Mouse (Mus musculus): ENCODE measurements around the gene Ppp1r13l. TPM values are rescaled to one million over a fixed set of nuclear protein-coding genes. Genes with fewer than 3 reads are reported as not detected.

Ppp1r13l gene
- polyA plus RNA-seq, 1 experiment from 2014 or later, result 7.8 TPM

GRCm38 (mm10) chr7:19319906-19320305 lies 39.6 kb upstream of the Ppp1r13l start:
- ATAC-seq (ENCODE audit: insufficient read depth, low FRiP score), result peak; percentile 93
- peak overlapping the region; percentile 87 for H3K4me2 ChIP-seq (ENCODE audit: low read depth, low read length)
- H3K9me3 ChIP-seq (replicated peaks; ENCODE audit: control insufficient read depth, low read length), result no peaks in the 10 kb centered on the region
- H3K27me3 ChIP-seq (ENCODE audit: control insufficient read depth, insufficient read depth, low read length), result no peaks in the 10 kb centered on the region; the same call in none of the 2 replicates
- peak overlapping the region; percentile 70 for H3K9ac ChIP-seq (ENCODE audit: low read length)
- H3K4me1 ChIP-seq (ENCODE audit: control insufficient read depth, insufficient read depth, low read length), result peaks cover 13% of the 10 kb centered on the region
- no peaks in the 10 kb centered on the region for H3K36me3 ChIP-seq (ENCODE audit: control insufficient read depth, insufficient read depth, low read length)
- under 1% methylated on average over 41 of the region's 41 CpGs for WGBS
- H3K4me3 ChIP-seq (replicated peaks; ENCODE audit: low read length), result peak overlapping the region; percentile 55
- no peak overlapping the region; the same call in 1 of the 2 replicates for H3K27ac ChIP-seq (ENCODE audit: low read length)

- peak overlapping the region; percentile 87 for H3K4me2 ChIP-seq (ENCODE audit: low read depth, low read length)
- ATAC-seq (ENCODE audit: insufficient read depth, low FRiP score), result no peak
- no peaks in the 10 kb centered on the region for H3K9me3 ChIP-seq (replicated peaks; ENCODE audit: control insufficient read depth, low read length)
- 37% methylated on average over 7 of the region's 7 CpGs for WGBS
- peak overlapping the region; percentile 55 for H3K4me3 ChIP-seq (replicated peaks; ENCODE audit: low read length)
- peak overlapping the region; percentile 58; the same call in 1 of the 2 replicates for H3K9ac ChIP-seq (ENCODE audit: low read length)
- H3K27ac ChIP-seq (ENCODE audit: low read length), result no peak overlapping the region
- peaks cover 13% of the 10 kb centered on the region for H3K4me1 ChIP-seq (ENCODE audit: control insufficient read depth, insufficient read depth, low read length)
- no peaks in the 10 kb centered on the region for H3K36me3 ChIP-seq (ENCODE audit: control insufficient read depth, insufficient read depth, low read length)
- H3K27me3 ChIP-seq (ENCODE audit: control insufficient read depth, insufficient read depth, low read length), result no peaks in the 10 kb centered on the region; the same call in 1 of the 2 replicates
These were observed 38.9 kb upstream of the Ppp1r13l start for GRCm38 (mm10) chr7:19320637-19321036.

GRCm38 (mm10) chr7:19321464-19321863 lies 38.1 kb upstream of the Ppp1r13l start:
- Histone ChIP-seq H3K9ac (ENCODE audit: low read length) (no peak overlapping the region), H3K27me3 (ENCODE audit: control insufficient read depth, insufficient read depth, low read length) (no peaks in the 10 kb centered on the region; the same call in 1 of the 2 replicates), H3K36me3 (ENCODE audit: control insufficient read depth, insufficient read depth, low read length) (no peaks in the 10 kb centered on the region), H3K4me1 (ENCODE audit: control insufficient read depth, insufficient read depth, low read length) (peaks cover 15% of the 10 kb centered on the region), H3K4me3 (replicated peaks; ENCODE audit: low read length) (no peak overlapping the region), H3K4me2 (ENCODE audit: low read depth, low read length) (no peak overlapping the region), H3K27ac (ENCODE audit: low read length) (no peak overlapping the region), H3K9me3 (replicated peaks; ENCODE audit: control insufficient read depth, low read length) (no peaks in the 10 kb centered on the region)
- no peak for ATAC-seq (ENCODE audit: insufficient read depth, low FRiP score)
- WGBS, result 41% methylated on average over 5 of the region's 5 CpGs

GRCm38 (mm10) chr7:19322489-19322888 lies 37.1 kb upstream of the Ppp1r13l start:
- H3K9ac ChIP-seq (ENCODE audit: low read length), result no peak overlapping the region
- no peak overlapping the region for H3K4me2 ChIP-seq (ENCODE audit: low read depth, low read length)
- H3K4me3 ChIP-seq (replicated peaks; ENCODE audit: low read length), result no peak overlapping the region
- peak overlapping the region; percentile 16; the same call in 1 of the 2 replicates for H3K27ac ChIP-seq (ENCODE audit: low read length)
- 31% methylated on average over 9 of the region's 9 CpGs for WGBS
- no peaks in the 10 kb centered on the region for H3K9me3 ChIP-seq (replicated peaks; ENCODE audit: control insufficient read depth, low read length)
- no peaks in the 10 kb centered on the region for H3K36me3 ChIP-seq (ENCODE audit: control insufficient read depth, insufficient read depth, low read length)
- H3K4me1 ChIP-seq (ENCODE audit: control insufficient read depth, insufficient read depth, low read length), result peaks cover 23% of the 10 kb centered on the region
- no peaks in the 10 kb centered on the region; the same call in 1 of the 2 replicates for H3K27me3 ChIP-seq (ENCODE audit: control insufficient read depth, insufficient read depth, low read length)
- no peak for ATAC-seq (ENCODE audit: insufficient read depth, low FRiP score)

- H3K4me2 ChIP-seq (ENCODE audit: low read depth, low read length), result no peak overlapping the region
- no peak overlapping the region for H3K9ac ChIP-seq (ENCODE audit: low read length)
- H3K27me3 ChIP-seq (ENCODE audit: control insufficient read depth, insufficient read depth, low read length), result no peaks in the 10 kb centered on the region
- ATAC-seq (ENCODE audit: insufficient read depth, low FRiP score), result no peak
- no peaks in the 10 kb centered on the region for H3K36me3 ChIP-seq (ENCODE audit: control insufficient read depth, insufficient read depth, low read length)
- no peaks in the 10 kb centered on the region for H3K9me3 ChIP-seq (replicated peaks; ENCODE audit: control insufficient read depth, low read length)
- 86% methylated on average over 11 of the region's 11 CpGs for WGBS
- no peak overlapping the region for H3K27ac ChIP-seq (ENCODE audit: low read length)
- H3K4me1 ChIP-seq (ENCODE audit: control insufficient read depth, insufficient read depth, low read length), result peaks cover 26% of the 10 kb centered on the region
- H3K4me3 ChIP-seq (replicated peaks; ENCODE audit: low read length), result no peak overlapping the region
These were observed 35.3 kb upstream of the Ppp1r13l start for GRCm38 (mm10) chr7:19324221-19324620.

- 73% methylated on average over 21 of the region's 21 CpGs for WGBS
- no peaks in the 10 kb centered on the region for H3K27me3 ChIP-seq (ENCODE audit: control insufficient read depth, insufficient read depth, low read length)
- H3K27ac ChIP-seq (ENCODE audit: low read length), result no peak overlapping the region
- ATAC-seq (ENCODE audit: insufficient read depth, low FRiP score), result no peak
- no peaks in the 10 kb centered on the region for H3K9me3 ChIP-seq (replicated peaks; ENCODE audit: control insufficient read depth, low read length)
- H3K4me3 ChIP-seq (replicated peaks; ENCODE audit: low read length), result peak overlapping the region; percentile 51
- H3K9ac ChIP-seq (ENCODE audit: low read length), result no peak overlapping the region
- H3K4me1 ChIP-seq (ENCODE audit: control insufficient read depth, insufficient read depth, low read length), result peaks cover 17% of the 10 kb centered on the region
- H3K36me3 ChIP-seq (ENCODE audit: control insufficient read depth, insufficient read depth, low read length), result no peaks in the 10 kb centered on the region
- peak overlapping the region; percentile 73; the same call in 1 of the 2 replicates for H3K4me2 ChIP-seq (ENCODE audit: low read depth, low read length)
These were observed 34.0 kb upstream of the Ppp1r13l start for GRCm38 (mm10) chr7:19325262-19326199.

GRCm38 (mm10) chr7:19326359-19326758 lies 33.2 kb upstream of the Ppp1r13l start:
- WGBS, result 1% methylated on average over 19 of the region's 20 CpGs
- H3K27ac ChIP-seq (ENCODE audit: low read length), result peak overlapping the region; percentile 82
- H3K4me1 ChIP-seq (ENCODE audit: control insufficient read depth, insufficient read depth, low read length), result peaks cover 17% of the 10 kb centered on the region
- no peaks in the 10 kb centered on the region for H3K27me3 ChIP-seq (ENCODE audit: control insufficient read depth, insufficient read depth, low read length)
- H3K36me3 ChIP-seq (ENCODE audit: control insufficient read depth, insufficient read depth, low read length), result no peaks in the 10 kb centered on the region
- peak; percentile 78 for ATAC-seq (ENCODE audit: insufficient read depth, low FRiP score)
- peak overlapping the region; percentile 66 for H3K9ac ChIP-seq (ENCODE audit: low read length)
- peak overlapping the region; percentile 51 for H3K4me3 ChIP-seq (replicated peaks; ENCODE audit: low read length)
- peak overlapping the region; percentile 73 for H3K4me2 ChIP-seq (ENCODE audit: low read depth, low read length)
- H3K9me3 ChIP-seq (replicated peaks; ENCODE audit: control insufficient read depth, low read length), result no peaks in the 10 kb centered on the region

GRCm38 (mm10) chr7:19327128-19327527 lies 32.4 kb upstream of the Ppp1r13l start:
- Histone ChIP-seq H3K36me3 (ENCODE audit: control insufficient read depth, insufficient read depth, low read length) (no peaks in the 10 kb centered on the region), H3K9me3 (replicated peaks; ENCODE audit: control insufficient read depth, low read length) (no peaks in the 10 kb centered on the region), H3K4me2 (ENCODE audit: low read depth, low read length) (peak overlapping the region; percentile 73), H3K9ac (ENCODE audit: low read length) (peak overlapping the region; percentile 66), H3K4me3 (replicated peaks; ENCODE audit: low read length) (peak overlapping the region; percentile 51), H3K4me1 (ENCODE audit: control insufficient read depth, insufficient read depth, low read length) (peaks cover 15% of the 10 kb centered on the region), H3K27ac (ENCODE audit: low read length) (peak overlapping the region; percentile 82), H3K27me3 (ENCODE audit: control insufficient read depth, insufficient read depth, low read length) (no peaks in the 10 kb centered on the region)
- under 1% methylated on average over 22 of the region's 22 CpGs for WGBS
- ATAC-seq (ENCODE audit: insufficient read depth, low FRiP score), result peak; percentile 79

GRCm38 (mm10) chr7:19327782-19328181 lies 31.8 kb upstream of the Ppp1r13l start:
- Histone ChIP-seq H3K4me1 (ENCODE audit: control insufficient read depth, insufficient read depth, low read length) (peaks cover 14% of the 10 kb centered on the region; the same call in 1 of the 2 replicates), H3K36me3 (ENCODE audit: control insufficient read depth, insufficient read depth, low read length) (no peaks in the 10 kb centered on the region), H3K4me3 (replicated peaks; ENCODE audit: low read length) (no peak overlapping the region), H3K4me2 (ENCODE audit: low read depth, low read length) (peak overlapping the region; percentile 73; the same call in 1 of the 2 replicates), H3K27ac (ENCODE audit: low read length) (peak overlapping the region; percentile 82; the same call in 1 of the 2 replicates), H3K9me3 (replicated peaks; ENCODE audit: control insufficient read depth, low read length) (no peaks in the 10 kb centered on the region), H3K27me3 (ENCODE audit: control insufficient read depth, insufficient read depth, low read length) (no peaks in the 10 kb centered on the region), H3K9ac (ENCODE audit: low read length) (peak overlapping the region; percentile 66)
- ATAC-seq (ENCODE audit: insufficient read depth, low FRiP score), result no peak
- WGBS, result 69% methylated on average over 5 of the region's 5 CpGs
